Mouse (Mus musculus): ENCODE measurements around the gene Gm3591.
"Not testable (repeated sequence)": the region's sequence is repeated elsewhere in the genome, so short reads cannot be mapped to it uniquely, and the experiment has no call there.

Gm3591 gene

GRCm38 (mm10) chr14:6412382-6412781 lies at the start of gene Gm3591:
Gene Gm3591, minus strand, starts transcription at chr14:6412482.
- not testable (repeated sequence) for DNase-seq

- not testable (repeated sequence) for DNase-seq
Measured at GRCm38 (mm10) chr14:6444511-6444910, 32.2 kb upstream of the Gm3591 start, which contains the start of gene Gm3594. Gene Gm3594, minus strand, starts transcription at chr14:6444611.

GRCm38 (mm10) chr14:6440774-6441173 lies 28.5 kb upstream of the Gm3591 start:
- peak; percentile 3 for DNase-seq

GRCm38 (mm10) chr14:6440206-6440605 lies 27.9 kb upstream of the Gm3591 start:
- DNase-seq = peak; percentile 3

- peak; percentile 21 for DNase-seq
Measured at GRCm38 (mm10) chr14:6426766-6427165, 14.5 kb upstream of the Gm3591 start.

GRCm38 (mm10) chr14:6426353-6426752 lies 14.1 kb upstream of the Gm3591 start:
- DNase-seq = peak; percentile 2

- DNase-seq = not testable (repeated sequence)
Measured at GRCm38 (mm10) chr14:6390219-6390618, 22.1 kb downstream of the Gm3591 start, which contains the start of gene Gm16440. Gene Gm16440, minus strand, starts transcription at chr14:6390319.

All from thymus, postnatal 4 days (tissue).